Mouse (Mus musculus) 416B (cell line): ENCODE measurements at regions not wholly inside any gene's neighbourhood (a gene's known extent, or its start where the extent isn't known, plus 50 kb on each side); places are given as distances from the start of the nearest gene placed in this dataset.
"Not testable (repeated sequence)": the region's sequence is repeated elsewhere in the genome, so short reads cannot be mapped to it uniquely, and the experiment has no call there.

Experiments
- DNase-seq: peaks from one replicate; pipeline ENCODE4 v3.0.0; 2011; ENCODE audit warnings: low read depth

DNA sequence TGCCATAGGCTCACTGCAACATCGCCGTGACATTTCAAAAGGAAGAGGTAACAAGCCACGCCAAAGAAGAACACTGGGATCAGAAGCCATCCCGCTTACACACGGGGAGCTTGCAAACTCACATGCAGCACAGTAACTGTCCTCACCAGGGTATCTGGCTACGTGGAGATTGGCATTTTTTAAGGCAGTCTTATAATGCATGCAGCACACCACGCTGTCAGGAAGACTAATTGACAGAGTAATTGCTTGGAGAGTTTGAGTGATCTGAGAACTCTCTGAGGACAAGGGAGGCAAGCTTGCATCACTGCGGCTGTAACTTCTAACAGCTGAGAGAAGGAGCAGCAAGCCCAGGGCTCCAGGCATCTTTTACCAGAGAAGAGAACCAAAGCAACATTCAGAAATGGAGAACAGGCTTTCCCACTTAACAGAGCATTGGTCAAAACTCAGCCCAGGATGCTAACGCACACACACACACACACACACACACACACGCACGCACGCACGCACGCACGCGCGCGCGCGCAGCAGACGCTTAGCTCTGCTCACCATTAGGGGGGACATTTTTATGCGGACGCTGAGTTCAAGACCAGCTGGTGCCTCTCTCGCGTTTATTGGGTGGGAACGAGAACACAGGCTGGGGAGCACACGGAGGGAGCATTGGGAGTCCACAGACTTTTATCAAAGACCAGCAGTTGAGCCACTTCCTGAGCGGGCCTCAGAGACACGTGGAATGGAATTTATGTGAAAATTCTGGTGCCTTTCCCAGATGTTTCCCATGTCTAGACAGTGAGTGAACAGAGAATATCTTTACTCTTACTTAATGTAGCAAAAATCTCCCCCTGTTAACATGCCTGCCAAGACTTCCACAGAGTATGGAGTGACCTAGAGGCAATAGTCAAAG lies 66.6 kb downstream of the 1700129C05Rik start:
- DNase-seq, result no peak

GRCm38 (mm10) chr14:59072323-59073039 lies 70.2 kb downstream of the 1700129C05Rik start:
- no peak for DNase-seq

GRCm38 (mm10) chr14:59070056-59070455 lies 72.6 kb downstream of the 1700129C05Rik start:
- DNase-seq, result no peak

GRCm38 (mm10) chr14:59066456-59067220 lies 76.1 kb downstream of the 1700129C05Rik start:
- no peak for DNase-seq

DNA sequence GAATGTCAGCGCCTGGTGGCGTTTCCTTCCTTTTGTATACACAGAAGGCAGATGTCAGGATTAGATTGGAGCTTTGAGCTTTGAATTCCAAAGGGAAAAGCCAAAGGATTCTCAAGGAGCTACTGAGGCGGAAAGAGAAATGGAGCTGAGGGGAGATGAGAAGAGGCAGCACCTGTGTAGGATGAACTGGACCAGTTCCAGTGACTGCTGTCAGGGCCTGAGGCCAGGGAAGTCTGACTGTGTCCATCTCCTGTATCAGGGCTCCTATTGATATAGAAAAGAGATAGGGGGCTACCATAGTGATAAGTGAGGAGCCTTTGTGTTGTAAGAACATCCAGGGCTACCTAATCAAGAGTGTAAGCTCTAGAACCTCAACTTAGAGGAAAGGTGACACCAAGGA lies 79.5 kb downstream of the 1700129C05Rik start:
- DNase-seq, result no peak

DNA sequence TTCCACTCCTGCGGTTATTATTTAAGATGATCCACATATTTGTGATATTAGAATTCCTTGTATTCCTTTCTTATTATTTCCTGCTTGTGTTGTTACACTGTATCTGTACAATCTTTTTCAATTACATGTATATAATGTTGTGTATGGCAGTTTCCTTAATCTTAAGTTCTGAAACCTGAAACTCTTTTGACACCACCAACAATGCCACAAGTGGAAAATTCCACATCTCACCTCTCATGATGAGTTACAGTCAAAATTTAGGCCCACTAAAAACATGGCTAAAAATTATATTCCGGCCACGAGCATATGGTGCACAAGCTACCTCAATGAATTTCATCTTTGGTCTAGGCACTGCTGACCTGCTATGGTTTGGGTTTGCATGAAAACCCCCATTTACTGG lies 85.9 kb downstream of the 1700129C05Rik start:
- DNase-seq, result no peak

- no peak for DNase-seq
These were observed 87.4 kb downstream of the 1700129C05Rik start for GRCm38 (mm10) chr14:59055283-59055682.

GRCm38 (mm10) chr14:59052421-59052820 lies 90.3 kb downstream of the 1700129C05Rik start:
- no peak for DNase-seq

GRCm38 (mm10) chr14:59051478-59051879 lies 91.2 kb downstream of the 1700129C05Rik start:
- peak; percentile 14 for DNase-seq

DNA sequence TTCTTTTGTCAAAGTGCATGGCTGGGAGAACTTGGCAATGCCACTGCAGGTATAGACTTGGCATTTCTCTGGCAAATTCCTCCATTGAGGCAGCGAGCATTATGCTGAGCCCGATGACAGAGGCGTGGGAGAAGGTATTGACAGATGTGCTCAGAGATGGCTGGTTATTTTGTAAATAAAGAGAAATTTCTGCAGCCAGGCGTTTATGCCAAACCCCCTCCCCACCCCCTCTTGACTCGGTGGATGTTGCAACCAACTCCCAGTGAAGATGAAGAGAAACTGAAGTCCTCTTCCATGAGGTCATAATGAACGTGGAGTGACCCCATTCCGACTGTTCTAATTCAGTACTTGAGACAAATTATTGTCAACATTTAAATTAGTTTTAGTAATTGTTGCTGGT lies 97.0 kb downstream of the 1700129C05Rik start:
- no peak for DNase-seq

GRCm38 (mm10) chr14:59045235-59045634 lies 97.5 kb downstream of the 1700129C05Rik start:
- no peak for DNase-seq

GRCm38 (mm10) chr14:59042152-59042551 lies 100.5 kb downstream of the 1700129C05Rik start:
- DNase-seq, result no peak

DNA sequence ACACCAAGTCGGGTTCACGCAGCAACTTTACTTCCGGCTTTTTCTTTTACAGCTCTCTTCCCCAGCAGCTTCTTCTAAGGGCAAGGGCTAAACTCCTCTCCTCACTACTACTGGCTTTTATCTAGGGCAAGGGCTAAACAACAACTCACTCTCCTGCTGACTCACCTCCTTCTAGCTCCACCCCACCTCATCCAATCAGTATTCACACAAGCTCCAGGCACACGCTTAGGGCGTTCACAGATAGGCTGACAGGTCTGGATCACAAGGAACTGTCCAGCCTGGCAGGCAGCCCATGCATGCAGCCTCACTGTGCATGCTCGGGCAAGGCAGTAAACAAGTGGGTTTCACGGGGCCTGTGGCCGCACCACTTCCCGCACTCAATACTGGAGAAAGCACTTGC lies 116.9 kb downstream of the 1700129C05Rik start:
- DNase-seq, result not testable (repeated sequence)

GRCm38 (mm10) chr14:59009534-59009933 lies 133.2 kb downstream of the 1700129C05Rik start:
- DNase-seq, result no peak

- no peak for DNase-seq
These were observed 143.5 kb downstream of the 1700129C05Rik start for GRCm38 (mm10) chr14:58999106-58999778.

GRCm38 (mm10) chr14:58994994-58995393 lies 147.7 kb downstream of the 1700129C05Rik start:
- no peak for DNase-seq

GRCm38 (mm10) chr14:58989644-58990217 lies 153.0 kb downstream of the 1700129C05Rik start:
- no peak for DNase-seq

DNA sequence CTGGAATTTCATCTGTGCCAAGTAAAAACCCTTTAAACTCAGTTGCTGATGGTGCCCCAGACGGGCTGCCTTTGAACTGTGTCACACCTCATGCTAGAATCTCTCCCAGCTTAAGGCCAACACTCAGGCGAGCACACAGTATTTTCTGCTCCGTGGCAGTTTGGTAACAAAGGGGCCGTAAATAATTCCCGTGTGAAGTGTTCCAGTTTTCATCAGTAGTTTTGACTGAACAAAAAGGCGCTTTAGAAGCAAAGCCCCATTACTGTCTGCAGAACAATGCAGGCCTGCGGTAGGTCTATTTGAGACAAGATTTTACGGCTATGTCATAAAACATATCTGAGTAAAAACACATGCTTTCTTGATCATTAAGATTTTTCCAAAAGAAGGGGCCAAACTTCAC lies 155.0 kb downstream of the 1700129C05Rik start:
- no peak for DNase-seq

- DNase-seq, result no peak
These were observed 156.9 kb downstream of the 1700129C05Rik start for GRCm38 (mm10) chr14:58985838-58986237.

DNA sequence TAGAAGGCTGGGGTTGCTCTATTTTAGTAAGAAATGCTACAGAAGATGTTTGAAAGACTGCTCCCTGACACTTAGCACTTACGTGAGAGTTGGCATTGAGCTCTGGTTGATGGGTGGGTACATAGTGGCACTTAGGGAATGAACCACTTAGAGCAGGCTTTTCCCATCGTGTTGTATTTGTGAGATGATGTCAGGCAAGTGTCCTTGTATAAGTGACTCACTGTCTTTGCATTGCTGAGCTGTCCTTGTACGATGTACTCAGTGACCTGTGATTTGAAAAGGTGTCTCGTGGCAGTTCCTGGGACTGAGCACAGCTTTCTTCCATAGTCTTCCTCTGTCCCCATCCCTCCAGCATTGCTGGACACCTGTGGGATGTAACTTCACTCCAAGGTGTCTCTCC lies 165.9 kb downstream of the 1700129C05Rik start:
- DNase-seq, result no peak

DNA sequence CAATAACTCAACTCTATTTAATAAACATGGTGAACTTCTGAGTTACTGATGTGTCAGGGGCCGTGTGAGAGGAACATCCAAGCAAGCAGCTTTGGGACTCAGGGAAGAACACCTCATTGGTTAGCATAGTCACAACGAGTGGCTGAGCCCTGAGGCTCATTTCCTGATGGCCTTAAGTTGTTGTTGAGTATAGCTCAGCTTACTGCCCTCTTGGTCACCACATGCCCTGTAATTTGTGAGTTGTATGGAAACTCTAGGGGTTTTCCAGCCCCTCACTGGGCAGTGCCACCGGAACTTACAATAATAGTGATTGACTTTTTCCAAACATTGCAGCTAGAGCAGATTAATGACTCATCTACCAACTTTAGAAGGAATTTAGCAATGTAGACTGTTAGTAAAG lies 173.4 kb downstream of the 1700129C05Rik start:
- DNase-seq, result no peak
